Mouse (Mus musculus) hindlimb bud, embryonic 11.5 days (tissue): ENCODE data around the gene Csta1.
"Not testable (repeated sequence)": the region's sequence is repeated elsewhere in the genome, so short reads cannot be mapped to it uniquely, and the experiment has no call there.

Source experiments
- DNase-seq: peaks from one replicate; pipeline ENCODE4 v3.0.0-alpha.2; 2012; ENCODE audit warnings: low read depth, low spot score; ENCODE audit errors: extremely low spot score

The Csta1 gene

GRCm38 (mm10) chr16:36131141-36131540 is at the start of gene Csta1:
Gene Csta1 (minus strand): TSS chr16:36131241.
- DNase-seq, result no peak

GRCm38 (mm10) chr16:36179910-36180309 is 48.9 kb upstream of the Csta1 start:
- no peak for DNase-seq

- DNase-seq, result no peak
Observed at GRCm38 (mm10) chr16:36176108-36176507, 45.1 kb upstream of the Csta1 start.

GRCm38 (mm10) chr16:36167841-36168240 is 36.8 kb upstream of the Csta1 start:
- DNase-seq, result not testable (repeated sequence)

- no peak for DNase-seq
Observed at GRCm38 (mm10) chr16:36156402-36156975, 25.4 kb upstream of the Csta1 start, which contains the start of gene Stfa2l1. Gene Stfa2l1 (plus strand): TSS chr16:36156811.

GRCm38 (mm10) chr16:36138201-36138600 is 7.2 kb upstream of the Csta1 start:
- no peak for DNase-seq

GRCm38 (mm10) chr16:36128092-36128491 is 2.9 kb downstream of the Csta1 start:
- DNase-seq, result no peak

- not testable (repeated sequence) for DNase-seq
Observed at GRCm38 (mm10) chr16:36115751-36116150, 15.3 kb downstream of the Csta1 start.

GRCm38 (mm10) chr16:36111486-36111885 is 19.6 kb downstream of the Csta1 start:
- DNase-seq, result not testable (repeated sequence)

GRCm38 (mm10) chr16:36102211-36102610 is 28.8 kb downstream of the Csta1 start:
- no peak for DNase-seq

- DNase-seq, result no peak
Observed at GRCm38 (mm10) chr16:36101526-36101925, 29.5 kb downstream of the Csta1 start.

- DNase-seq, result not testable (repeated sequence)
Observed at GRCm38 (mm10) chr16:36097813-36098499, 33.1 kb downstream of the Csta1 start.

GRCm38 (mm10) chr16:36094079-36094478 is 37.0 kb downstream of the Csta1 start:
- DNase-seq, result no peak

GRCm38 (mm10) chr16:36090785-36091509 is 40.1 kb downstream of the Csta1 start:
- no peak for DNase-seq

- DNase-seq, result no peak
Observed at GRCm38 (mm10) chr16:36089850-36090616, 41.0 kb downstream of the Csta1 start.

- DNase-seq, result no peak
Observed at GRCm38 (mm10) chr16:36089065-36089464, 42.0 kb downstream of the Csta1 start.

- DNase-seq, result no peak
Observed at GRCm38 (mm10) chr16:36087846-36088245, 43.2 kb downstream of the Csta1 start.

GRCm38 (mm10) chr16:36079916-36080315 is 51.1 kb downstream of the Csta1 start:
- no peak for DNase-seq

- DNase-seq, result no peak
Observed at GRCm38 (mm10) chr16:36074772-36075171, 56.3 kb downstream of the Csta1 start.

GRCm38 (mm10) chr16:36072410-36073011 is 58.5 kb downstream of the Csta1 start:
- no peak for DNase-seq
